Mouse (Mus musculus) hindbrain, embryonic 16.5 days (tissue): ENCODE results near the gene Rora. TPM values are rescaled to one million over a fixed set of nuclear protein-coding genes. Genes with fewer than 3 reads are reported as not detected.
A peak's percentile ranks its signal among the peaks of the same experiment; 100 is the strongest.

Experiments used
- ATAC-seq: fragments of 200-750 bp; cut with Nextera tagmentation; 2 replicates; pipeline ENCODE4 v1.8.0; 2017; ENCODE audit warnings: moderate TSS enrichment, moderate library complexity
- H3K27ac ChIP-seq: fragments of 300-500 bp; sonication (generic); 2 replicates; pipeline ENCODE4 v1.5.1; 2014; ENCODE audit warnings: low read depth, mild to moderate bottlenecking, control low read depth, low read length, moderate library complexity
- H3K27me3 ChIP-seq: fragments of 300-500 bp; sonication (generic); replicated peaks from 2 replicates; pipeline ENCODE4 v1.6.1; 2014; ENCODE audit warnings: low read length; ENCODE audit not compliant: control insufficient read depth, insufficient read depth
- H3K36me3 ChIP-seq: fragments of 300-500 bp; sonication (generic); 2 replicates; pipeline ENCODE4 v1.6.1; 2014; ENCODE audit warnings: mild to moderate bottlenecking, low read length, moderate library complexity, mixed read lengths; ENCODE audit not compliant: control insufficient read depth, insufficient read depth
- H3K4me1 ChIP-seq: fragments of 300-500 bp; sonication (generic); 2 replicates; pipeline ENCODE4 v1.6.1; 2014; ENCODE audit warnings: low read depth, low read length; ENCODE audit not compliant: control insufficient read depth, insufficient read depth
- H3K4me2 ChIP-seq: fragments of 300-500 bp; sonication (generic); 2 replicates; pipeline ENCODE4 v1.6.1; 2014; ENCODE audit warnings: mild to moderate bottlenecking, low read length, control low read depth, moderate library complexity
- H3K4me3 ChIP-seq: fragments of 300-500 bp; sonication (generic); 2 replicates; pipeline ENCODE4 v1.5.1; 2014; ENCODE audit warnings: mild to moderate bottlenecking, low read length, control low read depth, moderate library complexity
- H3K9ac ChIP-seq: fragments of 300-500 bp; sonication (generic); 2 replicates; pipeline ENCODE4 v1.6.1; 2014; ENCODE audit warnings: low read depth, mild to moderate bottlenecking, control low read depth, low read length, moderate library complexity
- H3K9me3 ChIP-seq: fragments of 300-500 bp; sonication (generic); 2 replicates; pipeline ENCODE4 v1.6.1; 2014; ENCODE audit warnings: mild to moderate bottlenecking, low read length, moderate library complexity; ENCODE audit not compliant: control insufficient read depth
- WGBS: fragments of 180-500 bp; shearing (Covaris S2); extraction: QIAGEN DNeasy Blood & Tissue Kit; methylation state at CpG from one replicate; pipeline ENCODE4 v1.1.7; 2014; 5-methylcytosine and 5-hydroxymethylcytosine counted together
- polyA plus RNA-seq: library from polyadenylated mRNA; unstranded; fragments of >200 nt; fragmentation: Nextera tagmentation; extraction: Ambion mirVana; gene quantifications from 2 replicates; pipeline ENCODE4 v1.2.1, GENCODE M21; 2015

Gene Rora
- polyA plus RNA-seq, 1 experiment from 2014 or later: 38.3 TPM

GRCm38 (mm10) chr9:69288586-69288985, 635.0 kb downstream of the Rora start:
- Histone ChIP-seq H3K36me3 (no peaks in the 10 kb centered on the region), H3K9me3 (no peaks in the 10 kb centered on the region), H3K27ac (no peak overlapping the region), H3K4me2 (no peak overlapping the region), H3K4me1 (peaks cover 11% of the 10 kb centered on the region), H3K4me3 (no peak overlapping the region), H3K9ac (no peak overlapping the region), H3K27me3 (peaks cover 5% of the 10 kb centered on the region; the same call in 1 of the 2 replicates)
- ATAC-seq: no peak
- 56% methylated on average over 5 of the region's 5 CpGs for WGBS

DNA sequence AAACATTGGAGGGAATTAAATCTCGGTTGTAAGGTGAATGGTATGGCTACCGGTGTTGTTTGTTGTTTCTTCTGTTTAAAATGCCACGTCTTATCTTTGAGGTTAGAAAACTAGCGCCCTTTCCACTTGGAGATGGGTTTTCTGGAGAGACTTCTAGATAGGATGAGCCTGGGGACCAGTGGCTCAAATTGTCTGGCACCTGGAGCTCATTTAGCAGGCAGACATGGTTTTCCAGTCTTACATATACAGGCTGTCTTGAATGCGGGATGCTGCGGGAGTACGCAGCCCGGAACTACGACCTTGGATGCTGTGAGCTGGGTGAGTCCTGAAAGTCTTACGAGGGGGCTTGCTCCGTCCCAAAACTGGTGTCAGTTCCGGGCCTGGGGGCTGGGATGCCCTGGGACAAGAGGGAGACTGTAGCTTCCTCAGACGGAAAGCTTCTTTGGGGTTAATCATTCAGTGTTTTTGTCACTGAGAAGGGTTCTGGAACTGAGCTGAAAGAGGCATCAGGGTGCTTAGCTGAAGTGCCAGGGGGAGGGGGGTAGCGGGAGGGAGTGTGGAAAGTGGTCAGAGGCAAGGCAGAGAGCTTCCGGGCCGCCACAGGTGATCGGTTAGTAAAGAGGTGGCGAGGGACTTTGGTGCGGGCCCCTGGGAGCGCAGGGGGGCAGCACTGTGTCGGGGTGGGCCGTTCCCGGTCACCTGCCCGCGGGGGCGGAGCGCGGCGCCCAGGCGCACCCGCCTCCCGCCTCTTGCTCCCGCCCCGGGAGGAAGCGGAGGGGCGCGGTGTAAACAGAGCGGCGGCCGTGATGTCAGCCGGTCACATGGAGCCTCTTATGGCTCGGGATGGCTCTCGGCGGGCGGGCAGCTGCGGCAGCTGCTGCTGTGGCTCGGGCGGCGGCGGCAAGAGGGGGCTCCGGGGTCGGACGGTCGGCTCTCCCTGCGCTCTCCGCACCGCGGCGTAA, 635.8 kb downstream of the Rora start:
- H3K4me2 ChIP-seq: peak overlapping the region; percentile 83
- peak; percentile 96 for ATAC-seq
- peak overlapping the region; percentile 44 for H3K27ac ChIP-seq

DNA sequence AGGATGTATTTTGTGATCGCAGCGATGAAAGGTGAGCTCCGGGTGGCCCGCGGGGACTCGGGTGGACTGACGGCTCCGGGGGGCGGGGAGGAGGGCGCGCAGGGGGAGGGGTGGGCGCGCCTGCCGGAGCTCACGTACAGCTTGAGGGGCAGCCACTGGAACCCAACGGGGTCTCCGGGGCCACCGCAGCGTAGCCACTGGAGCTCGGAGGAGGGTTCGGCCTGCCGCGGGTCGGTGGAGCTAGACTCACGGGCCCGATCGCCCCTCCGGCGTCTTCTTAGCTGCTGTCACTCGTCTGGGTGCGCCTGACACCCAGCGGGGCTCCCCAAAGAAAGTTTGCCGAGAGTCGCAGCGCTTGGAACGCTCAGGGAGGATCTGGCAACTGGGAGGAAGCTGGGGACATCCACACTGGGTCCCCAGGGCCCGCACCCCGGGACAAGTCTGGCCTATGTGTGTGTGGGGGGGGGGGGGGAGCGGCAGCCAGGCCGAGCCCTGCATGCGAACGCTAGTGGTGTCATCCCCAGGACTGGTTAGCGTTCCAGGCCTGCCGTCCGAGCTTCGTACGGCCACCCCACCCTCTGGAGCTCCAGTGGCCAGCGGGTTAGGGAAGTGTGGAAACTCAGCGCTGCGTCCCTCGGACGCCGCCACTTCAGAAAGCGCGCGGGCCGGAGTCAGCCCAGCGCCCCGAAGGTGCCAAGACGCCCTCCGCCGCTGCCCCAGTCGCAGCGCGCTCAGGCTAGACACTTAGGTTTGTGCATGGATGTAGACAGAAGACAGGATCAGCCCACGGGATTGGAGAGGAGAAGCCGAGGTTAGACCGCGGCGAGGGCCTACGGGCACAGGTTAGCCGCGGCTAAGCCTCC, 636.7 kb downstream of the Rora start:
- Histone ChIP-seq H3K27ac (peak overlapping the region; percentile 44), H3K4me2 (peak overlapping the region; percentile 83), H3K36me3 (no peaks in the 10 kb centered on the region), H3K27me3 (peaks cover 5% of the 10 kb centered on the region; the same call in 1 of the 2 replicates), H3K4me3 (peak overlapping the region; percentile 61), H3K9me3 (no peaks in the 10 kb centered on the region), H3K4me1 (peaks cover 11% of the 10 kb centered on the region), H3K9ac (peak overlapping the region; percentile 67)
- peak; percentile 67 for ATAC-seq
- 1% methylated on average over 68 of the region's 73 CpGs for WGBS

More for the DNA sequence above, 635.8 kb downstream of the Rora start:
- H3K27me3 ChIP-seq: peaks cover 5% of the 10 kb centered on the region; the same call in 1 of the 2 replicates
- H3K9me3 ChIP-seq: no peaks in the 10 kb centered on the region
- H3K9ac ChIP-seq: peak overlapping the region; percentile 67
- H3K4me3 ChIP-seq: peak overlapping the region; percentile 61
- H3K36me3 ChIP-seq: no peaks in the 10 kb centered on the region
- 2% methylated on average over 39 of the region's 59 CpGs for WGBS
- peaks cover 11% of the 10 kb centered on the region for H3K4me1 ChIP-seq

DNA sequence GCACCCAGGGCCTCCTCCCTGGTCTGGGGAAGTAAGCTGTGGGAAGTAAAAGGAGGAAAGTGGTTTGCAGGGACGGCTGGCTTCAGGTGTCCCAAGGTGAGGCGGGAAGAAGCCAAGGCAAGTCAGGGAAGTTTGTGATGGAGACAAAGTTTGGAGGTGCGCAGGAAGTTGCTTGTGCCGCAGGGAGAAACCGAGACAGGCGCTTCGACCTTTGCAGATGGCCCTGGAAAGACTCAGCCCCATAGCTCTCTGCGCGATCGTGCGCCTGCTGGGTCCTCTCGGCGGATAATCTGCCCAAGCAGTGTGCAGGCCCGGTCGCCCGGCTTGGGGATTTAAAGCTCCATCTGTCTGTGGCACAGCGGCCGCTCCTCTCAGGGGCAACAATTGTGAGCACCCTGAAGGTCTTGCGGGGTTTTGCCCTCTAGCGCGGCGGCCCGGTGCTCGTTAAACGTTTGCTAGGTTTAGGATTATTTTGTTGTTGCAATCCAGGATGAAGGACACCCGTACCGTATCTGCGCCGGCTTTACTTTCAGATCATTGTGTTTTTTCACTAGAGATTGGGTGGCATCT, 637.4 kb downstream of the Rora start:
- Histone ChIP-seq H3K4me1 (peaks cover 11% of the 10 kb centered on the region), H3K4me3 (peak overlapping the region; percentile 61), H3K9me3 (no peaks in the 10 kb centered on the region), H3K36me3 (no peaks in the 10 kb centered on the region), H3K9ac (peak overlapping the region; percentile 67), H3K27ac (peak overlapping the region; percentile 44; the same call in 1 of the 2 replicates), H3K27me3 (peaks cover 5% of the 10 kb centered on the region; the same call in 1 of the 2 replicates), H3K4me2 (peak overlapping the region; percentile 83)
- no peak for ATAC-seq
- WGBS: under 1% methylated on average over 26 of the region's 29 CpGs

- H3K36me3 ChIP-seq: no peaks in the 10 kb centered on the region
- peaks cover 5% of the 10 kb centered on the region; the same call in 1 of the 2 replicates for H3K27me3 ChIP-seq
- ATAC-seq: no peak
- peaks cover 11% of the 10 kb centered on the region for H3K4me1 ChIP-seq
- peak overlapping the region; percentile 83 for H3K4me2 ChIP-seq
- H3K9ac ChIP-seq: peak overlapping the region; percentile 67; the same call in 1 of the 2 replicates
- H3K4me3 ChIP-seq: peak overlapping the region; percentile 61
- no peaks in the 10 kb centered on the region for H3K9me3 ChIP-seq
- 12% methylated on average over 13 of the region's 13 CpGs for WGBS
- H3K27ac ChIP-seq: no peak overlapping the region
Measured at GRCm38 (mm10) chr9:69291451-69291850, 637.9 kb downstream of the Rora start.

GRCm38 (mm10) chr9:69292353-69292752, 638.8 kb downstream of the Rora start:
- no peak overlapping the region for H3K4me2 ChIP-seq
- peaks cover 11% of the 10 kb centered on the region for H3K4me1 ChIP-seq
- no peak overlapping the region for H3K4me3 ChIP-seq
- H3K27me3 ChIP-seq: peaks cover 5% of the 10 kb centered on the region; the same call in 1 of the 2 replicates
- no peak for ATAC-seq
- no peaks in the 10 kb centered on the region for H3K36me3 ChIP-seq
- no peak overlapping the region for H3K27ac ChIP-seq
- 71% methylated on average over 5 of the region's 5 CpGs for WGBS
- H3K9me3 ChIP-seq: no peaks in the 10 kb centered on the region
- H3K9ac ChIP-seq: no peak overlapping the region

- H3K27me3 ChIP-seq: peaks cover 5% of the 10 kb centered on the region; the same call in 1 of the 2 replicates
- H3K4me2 ChIP-seq: peak overlapping the region; percentile 24; the same call in 1 of the 2 replicates
- no peak overlapping the region for H3K27ac ChIP-seq
- no peak overlapping the region for H3K9ac ChIP-seq
- H3K36me3 ChIP-seq: no peaks in the 10 kb centered on the region
- 81% methylated on average over 12 of the region's 12 CpGs for WGBS
- H3K9me3 ChIP-seq: no peaks in the 10 kb centered on the region
- peaks cover 11% of the 10 kb centered on the region for H3K4me1 ChIP-seq
- peak overlapping the region; percentile 8; the same call in 1 of the 2 replicates for H3K4me3 ChIP-seq
- no peak for ATAC-seq
Measured at GRCm38 (mm10) chr9:69292776-69293687, 639.4 kb downstream of the Rora start.

- no peak overlapping the region for H3K27ac ChIP-seq
- no peaks in the 10 kb centered on the region for H3K9me3 ChIP-seq
- H3K4me1 ChIP-seq: peaks cover 11% of the 10 kb centered on the region
- no peak for ATAC-seq
- H3K4me3 ChIP-seq: no peak overlapping the region
- no peak overlapping the region for H3K9ac ChIP-seq
- WGBS: 81% methylated on average over 8 of the region's 8 CpGs
- no peaks in the 10 kb centered on the region for H3K36me3 ChIP-seq
- no peak overlapping the region for H3K4me2 ChIP-seq
- H3K27me3 ChIP-seq: peaks cover 5% of the 10 kb centered on the region; the same call in 1 of the 2 replicates
Measured at GRCm38 (mm10) chr9:69293688-69294074, 640.1 kb downstream of the Rora start.
